Mouse (Mus musculus) forebrain, embryonic 11.5 days (tissue): ENCODE measurements around the gene Mbnl1. TPM values are rescaled to one million over a fixed set of nuclear protein-coding genes. Genes with fewer than 3 reads are reported as not detected.

Experiments
- ATAC-seq: fragments of 200-750 bp; cut with Nextera tagmentation; replicated peaks from 2 replicates; pipeline ENCODE4 v1.8.0; 2017; ENCODE audit warnings: moderate TSS enrichment; ENCODE audit not compliant: low FRiP score
- DNase-seq: peaks from one replicate; pipeline ENCODE4 v3.0.0-alpha.2; 2017; ENCODE audit warnings: low spot score
- H3K27ac ChIP-seq: fragments of 300-500 bp; sonication (generic); 2 replicates; pipeline ENCODE4 v1.5.1; 2014; ENCODE audit warnings: low read depth, low read length
- H3K27me3 ChIP-seq: fragments of 300-500 bp; sonication (generic); 2 replicates; pipeline ENCODE4 v1.6.1; 2014; ENCODE audit warnings: mild to moderate bottlenecking, low read length, mixed read lengths; ENCODE audit not compliant: control insufficient read depth, insufficient read depth
- H3K36me3 ChIP-seq: fragments of 300-500 bp; sonication (generic); 2 replicates; pipeline ENCODE4 v1.6.1; 2014; ENCODE audit warnings: mild to moderate bottlenecking, low read length, moderate library complexity, mixed read lengths; ENCODE audit not compliant: control insufficient read depth, insufficient read depth
- H3K4me1 ChIP-seq: fragments of 300-500 bp; sonication (generic); replicated peaks from 2 replicates; pipeline ENCODE4 v1.6.1; 2014; ENCODE audit warnings: low read length, mixed read lengths; ENCODE audit not compliant: control insufficient read depth, insufficient read depth
- H3K4me2 ChIP-seq: fragments of 300-500 bp; sonication (generic); 2 replicates; pipeline ENCODE4 v1.6.1; 2014; ENCODE audit warnings: low read depth, mild to moderate bottlenecking, low read length, moderate library complexity, mixed read lengths; ENCODE audit not compliant: severe bottlenecking
- H3K4me3 ChIP-seq: fragments of 300-500 bp; sonication (generic); 2 replicates; pipeline ENCODE4 v1.5.1; 2014; ENCODE audit warnings: low read depth, low read length
- H3K9ac ChIP-seq: fragments of 300-500 bp; sonication (generic); 2 replicates; pipeline ENCODE4 v1.6.1; 2014; ENCODE audit warnings: low read length
- H3K9me3 ChIP-seq: fragments of 300-500 bp; sonication (generic); 2 replicates; pipeline ENCODE4 v1.6.1; 2016; ENCODE audit warnings: low read length, mixed read lengths; ENCODE audit not compliant: control insufficient read depth
- WGBS: fragments of 180-500 bp; shearing (Covaris S2); extraction: QIAGEN DNeasy Blood & Tissue Kit; methylation state at CpG from one replicate; pipeline ENCODE4 v1.1.7; 2014; 5-methylcytosine and 5-hydroxymethylcytosine counted together
- polyA plus RNA-seq: library from polyadenylated mRNA; unstranded; fragments of >200 nt; fragmentation: Nextera tagmentation; extraction: Ambion mirVana; gene quantifications from 2 replicates; pipeline ENCODE4 v1.2.1, GENCODE M21; 2014

The Mbnl1 gene
- polyA plus RNA-seq, 1 experiment from 2014 or later = 46.8 TPM

- Histone ChIP-seq H3K27me3 (peaks cover 3% of the 10 kb centered on the region), H3K4me3 (no peak overlapping the region), H3K4me1 (peaks cover 7% of the 10 kb centered on the region; the same call in 1 of the 2 replicates), H3K36me3 (no peaks in the 10 kb centered on the region), H3K9me3 (no peaks in the 10 kb centered on the region), H3K4me2 (no peak overlapping the region), H3K27ac (no peak overlapping the region), H3K9ac (no peak overlapping the region)
- ATAC-seq (no peak), DNase-seq (no peak)
- 67% methylated on average over 5 of the region's 5 CpGs for WGBS
These were observed 97.9 kb downstream of the Mbnl1 start for GRCm38 (mm10) chr3:60570491-60571022.

GRCm38 (mm10) chr3:60571493-60571892 lies 98.9 kb downstream of the Mbnl1 start:
- H3K9ac ChIP-seq = no peak overlapping the region
- ATAC-seq = no peak
- DNase-seq = no peak
- H3K4me2 ChIP-seq = no peak overlapping the region
- H3K9me3 ChIP-seq = no peaks in the 10 kb centered on the region
- H3K27ac ChIP-seq = no peak overlapping the region
- peaks cover 7% of the 10 kb centered on the region; the same call in 1 of the 2 replicates for H3K4me1 ChIP-seq
- 83% methylated on average over 1 of the region's 1 CpGs for WGBS
- H3K4me3 ChIP-seq = no peak overlapping the region
- H3K36me3 ChIP-seq = no peaks in the 10 kb centered on the region
- H3K27me3 ChIP-seq = peaks cover 2% of the 10 kb centered on the region; the same call in 1 of the 2 replicates

GRCm38 (mm10) chr3:60574199-60574598 lies 101.6 kb downstream of the Mbnl1 start:
- Histone ChIP-seq H3K9me3 (no peaks in the 10 kb centered on the region), H3K4me3 (no peak overlapping the region), H3K36me3 (no peaks in the 10 kb centered on the region), H3K27ac (no peak overlapping the region), H3K4me2 (no peak overlapping the region), H3K9ac (no peak overlapping the region), H3K4me1 (peaks cover 6% of the 10 kb centered on the region; the same call in 1 of the 2 replicates), H3K27me3 (no peaks in the 10 kb centered on the region)
- 89% methylated on average over 9 of the region's 9 CpGs for WGBS
- DNase-seq (no peak), ATAC-seq (no peak)

- Histone ChIP-seq H3K27me3 (no peaks in the 10 kb centered on the region), H3K4me2 (no peak overlapping the region), H3K27ac (no peak overlapping the region), H3K4me3 (no peak overlapping the region), H3K36me3 (no peaks in the 10 kb centered on the region), H3K9me3 (no peaks in the 10 kb centered on the region), H3K4me1 (no peaks in the 10 kb centered on the region), H3K9ac (no peak overlapping the region)
- DNase-seq (no peak), ATAC-seq (no peak)
- WGBS = 86% methylated on average over 4 of the region's 4 CpGs
These were observed 102.4 kb downstream of the Mbnl1 start for GRCm38 (mm10) chr3:60574849-60575524.

GRCm38 (mm10) chr3:60575945-60576344 lies 103.3 kb downstream of the Mbnl1 start:
- no peaks in the 10 kb centered on the region for H3K27me3 ChIP-seq
- no peak overlapping the region for H3K9ac ChIP-seq
- no peak overlapping the region for H3K27ac ChIP-seq
- no peaks in the 10 kb centered on the region for H3K4me1 ChIP-seq
- 60% methylated on average over 2 of the region's 2 CpGs for WGBS
- no peak overlapping the region for H3K4me3 ChIP-seq
- H3K4me2 ChIP-seq = no peak overlapping the region
- no peak for ATAC-seq
- no peaks in the 10 kb centered on the region for H3K9me3 ChIP-seq
- no peak for DNase-seq
- no peaks in the 10 kb centered on the region for H3K36me3 ChIP-seq

- no peak overlapping the region for H3K27ac ChIP-seq
- no peaks in the 10 kb centered on the region for H3K36me3 ChIP-seq
- no peaks in the 10 kb centered on the region for H3K9me3 ChIP-seq
- DNase-seq (no peak), ATAC-seq (no peak)
- H3K4me1 ChIP-seq = no peaks in the 10 kb centered on the region
- H3K4me3 ChIP-seq = no peak overlapping the region
- 78% methylated on average over 9 of the region's 9 CpGs for WGBS
- H3K4me2 ChIP-seq = no peak overlapping the region
- H3K9ac ChIP-seq = no peak overlapping the region
- H3K27me3 ChIP-seq = no peaks in the 10 kb centered on the region
These were observed 103.9 kb downstream of the Mbnl1 start for GRCm38 (mm10) chr3:60576366-60577046.

GRCm38 (mm10) chr3:60579880-60580279 lies 107.2 kb downstream of the Mbnl1 start:
- 92% methylated on average over 4 of the region's 4 CpGs for WGBS
- no peak for DNase-seq

GRCm38 (mm10) chr3:60580699-60581098 lies 108.1 kb downstream of the Mbnl1 start:
- Histone ChIP-seq H3K4me3 (no peak overlapping the region), H3K36me3 (no peaks in the 10 kb centered on the region), H3K27me3 (no peaks in the 10 kb centered on the region), H3K4me2 (no peak overlapping the region), H3K4me1 (no peaks in the 10 kb centered on the region; the same call in 1 of the 2 replicates), H3K27ac (no peak overlapping the region), H3K9ac (no peak overlapping the region), H3K9me3 (no peaks in the 10 kb centered on the region)
- 61% methylated on average over 5 of the region's 5 CpGs for WGBS
- no peak for DNase-seq
- no peak for ATAC-seq

More at GRCm38 (mm10) chr3:60579880-60580279, 107.2 kb downstream of the Mbnl1 start:
- no peak for ATAC-seq
- Histone ChIP-seq H3K9ac (no peak overlapping the region), H3K27ac (no peak overlapping the region), H3K36me3 (no peaks in the 10 kb centered on the region), H3K4me3 (no peak overlapping the region), H3K4me1 (no peaks in the 10 kb centered on the region; the same call in 1 of the 2 replicates), H3K9me3 (no peaks in the 10 kb centered on the region), H3K4me2 (no peak overlapping the region), H3K27me3 (no peaks in the 10 kb centered on the region)
